Mouse (Mus musculus) forebrain, embryonic 12.5 days (tissue): ENCODE measurements around the gene Gck. TPM values are rescaled to one million over a fixed set of nuclear protein-coding genes. Genes with fewer than 3 reads are reported as not detected.

Source experiments
- ATAC-seq: fragments of 200-750 bp; cut with Nextera tagmentation; 2 replicates; pipeline ENCODE4 v1.8.0; 2017; ENCODE audit warnings: moderate TSS enrichment; ENCODE audit not compliant: low FRiP score
- H3K27ac ChIP-seq: fragments of 300-500 bp; sonication (generic); 2 replicates; pipeline ENCODE4 v1.5.1; 2016; ENCODE audit warnings: mild to moderate bottlenecking
- H3K27me3 ChIP-seq: fragments of 300-500 bp; sonication (generic); 2 replicates; pipeline ENCODE4 v1.6.1; 2016; ENCODE audit warnings: mild to moderate bottlenecking
- H3K36me3 ChIP-seq: fragments of 300-500 bp; sonication (generic); replicated peaks from 2 replicates; pipeline ENCODE4 v1.6.1; 2016; ENCODE audit warnings: mild to moderate bottlenecking
- H3K4me1 ChIP-seq: fragments of 300-500 bp; sonication (generic); 2 replicates; pipeline ENCODE4 v1.6.1; 2016
- H3K4me2 ChIP-seq: fragments of 300-500 bp; sonication (generic); 2 replicates; pipeline ENCODE4 v1.6.1; 2016; ENCODE audit warnings: mild to moderate bottlenecking, moderate library complexity
- H3K4me3 ChIP-seq: fragments of 300-500 bp; sonication (generic); replicated peaks from 2 replicates; pipeline ENCODE4 v1.5.1; 2016; ENCODE audit warnings: mild to moderate bottlenecking
- H3K9ac ChIP-seq: fragments of 300-500 bp; sonication (generic); 2 replicates; pipeline ENCODE4 v1.6.1; 2016; ENCODE audit warnings: mild to moderate bottlenecking
- H3K9me3 ChIP-seq: fragments of 300-500 bp; sonication (generic); 2 replicates; pipeline ENCODE4 v1.6.1; 2016
- WGBS: fragments of 180-500 bp; shearing (Covaris S2); methylation state at CpG from one replicate; pipeline ENCODE4 v1.1.7; 2016; 5-methylcytosine and 5-hydroxymethylcytosine counted together
- polyA plus RNA-seq: library from polyadenylated mRNA; unstranded; fragments of >200 nt; fragmentation: Nextera tagmentation; extraction: Ambion mirVana; gene quantifications from 2 replicates; pipeline ENCODE4 v1.2.1, GENCODE M21; 2016

Gck gene
- polyA plus RNA-seq, 1 experiment from 2014 or later: 3.5 TPM

- 96% methylated on average over 4 of the region's 4 CpGs for WGBS
- H3K9me3 ChIP-seq: no peaks in the 10 kb centered on the region
- no peaks in the 10 kb centered on the region for H3K4me1 ChIP-seq
- ATAC-seq: no peak
- no peak overlapping the region for H3K9ac ChIP-seq
- H3K36me3 ChIP-seq: no peaks in the 10 kb centered on the region
- H3K4me3 ChIP-seq: no peak overlapping the region
- H3K4me2 ChIP-seq: no peak overlapping the region
- H3K27me3 ChIP-seq: peaks cover 2% of the 10 kb centered on the region; the same call in 1 of the 2 replicates
- no peak overlapping the region for H3K27ac ChIP-seq
Measured at GRCm38 (mm10) chr11:5919606-5920005, 30.3 kb downstream of the Gck start.

- ATAC-seq: no peak
- no peak overlapping the region for H3K4me2 ChIP-seq
- H3K9ac ChIP-seq: no peak overlapping the region
- WGBS: 86% methylated on average over 2 of the region's 2 CpGs
- H3K9me3 ChIP-seq: no peaks in the 10 kb centered on the region
- no peaks in the 10 kb centered on the region for H3K4me1 ChIP-seq
- H3K36me3 ChIP-seq: no peaks in the 10 kb centered on the region
- no peak overlapping the region for H3K4me3 ChIP-seq
- H3K27me3 ChIP-seq: peaks cover 2% of the 10 kb centered on the region; the same call in 1 of the 2 replicates
- no peak overlapping the region for H3K27ac ChIP-seq
Measured at GRCm38 (mm10) chr11:5918111-5918510, 31.8 kb downstream of the Gck start.

GRCm38 (mm10) chr11:5916178-5916548 lies 33.7 kb downstream of the Gck start:
- H3K36me3 ChIP-seq: no peaks in the 10 kb centered on the region
- H3K27me3 ChIP-seq: peaks cover 2% of the 10 kb centered on the region; the same call in 1 of the 2 replicates
- no peaks in the 10 kb centered on the region for H3K9me3 ChIP-seq
- no peaks in the 10 kb centered on the region for H3K4me1 ChIP-seq
- no peak overlapping the region for H3K4me3 ChIP-seq
- H3K9ac ChIP-seq: no peak overlapping the region
- no peak for ATAC-seq
- no peak overlapping the region for H3K27ac ChIP-seq
- WGBS: 72% methylated on average over 8 of the region's 8 CpGs
- H3K4me2 ChIP-seq: no peak overlapping the region

GRCm38 (mm10) chr11:5915429-5916177 lies 34.3 kb downstream of the Gck start:
- H3K9me3 ChIP-seq: no peaks in the 10 kb centered on the region
- 83% methylated on average over 5 of the region's 5 CpGs for WGBS

GRCm38 (mm10) chr11:5914940-5915339 lies 34.9 kb downstream of the Gck start:
- no peak for ATAC-seq
- WGBS: 64% methylated on average over 5 of the region's 5 CpGs
- Histone ChIP-seq H3K27ac (no peak overlapping the region), H3K4me2 (no peak overlapping the region), H3K9ac (no peak overlapping the region), H3K9me3 (no peaks in the 10 kb centered on the region), H3K27me3 (peaks cover 2% of the 10 kb centered on the region; the same call in 1 of the 2 replicates), H3K4me1 (no peaks in the 10 kb centered on the region), H3K36me3 (no peaks in the 10 kb centered on the region), H3K4me3 (no peak overlapping the region)

More at GRCm38 (mm10) chr11:5915429-5916177, 34.3 kb downstream of the Gck start:
- Histone ChIP-seq H3K4me2 (no peak overlapping the region), H3K4me3 (no peak overlapping the region), H3K27me3 (peaks cover 2% of the 10 kb centered on the region; the same call in 1 of the 2 replicates), H3K4me1 (no peaks in the 10 kb centered on the region), H3K36me3 (no peaks in the 10 kb centered on the region), H3K9ac (no peak overlapping the region), H3K27ac (no peak overlapping the region)
- no peak for ATAC-seq

- no peak overlapping the region for H3K4me3 ChIP-seq
- no peaks in the 10 kb centered on the region for H3K4me1 ChIP-seq
- H3K4me2 ChIP-seq: no peak overlapping the region
- peaks cover 2% of the 10 kb centered on the region; the same call in 1 of the 2 replicates for H3K27me3 ChIP-seq
- H3K36me3 ChIP-seq: no peaks in the 10 kb centered on the region
- no peak overlapping the region for H3K27ac ChIP-seq
- no peaks in the 10 kb centered on the region for H3K9me3 ChIP-seq
- 82% methylated on average over 4 of the region's 4 CpGs for WGBS
- H3K9ac ChIP-seq: no peak overlapping the region
- ATAC-seq: no peak
Measured at GRCm38 (mm10) chr11:5913936-5914335, 35.9 kb downstream of the Gck start.

GRCm38 (mm10) chr11:5913256-5913655 lies 36.6 kb downstream of the Gck start:
- Histone ChIP-seq H3K9ac (no peak overlapping the region), H3K4me3 (no peak overlapping the region), H3K27ac (no peak overlapping the region)

GRCm38 (mm10) chr11:5912635-5913034 lies 37.2 kb downstream of the Gck start:
- no peak overlapping the region for H3K27ac ChIP-seq
- H3K36me3 ChIP-seq: no peaks in the 10 kb centered on the region
- WGBS: 25% methylated on average over 5 of the region's 5 CpGs
- no peak overlapping the region for H3K4me3 ChIP-seq
- H3K9me3 ChIP-seq: no peaks in the 10 kb centered on the region
- ATAC-seq: no peak
- peaks cover 2% of the 10 kb centered on the region; the same call in 1 of the 2 replicates for H3K27me3 ChIP-seq
- no peak overlapping the region for H3K9ac ChIP-seq
- H3K4me2 ChIP-seq: no peak overlapping the region
- no peaks in the 10 kb centered on the region for H3K4me1 ChIP-seq

More at GRCm38 (mm10) chr11:5913256-5913655, 36.6 kb downstream of the Gck start:
- peaks cover 2% of the 10 kb centered on the region; the same call in 1 of the 2 replicates for H3K27me3 ChIP-seq
- H3K4me1 ChIP-seq: no peaks in the 10 kb centered on the region
- no peak for ATAC-seq
- H3K36me3 ChIP-seq: no peaks in the 10 kb centered on the region
- WGBS: 70% methylated on average over 8 of the region's 8 CpGs
- no peaks in the 10 kb centered on the region for H3K9me3 ChIP-seq
- H3K4me2 ChIP-seq: no peak overlapping the region

- H3K9me3 ChIP-seq: no peaks in the 10 kb centered on the region
- ATAC-seq: no peak
- H3K4me3 ChIP-seq: no peak overlapping the region
- no peaks in the 10 kb centered on the region for H3K36me3 ChIP-seq
- H3K4me2 ChIP-seq: no peak overlapping the region
- WGBS: 84% methylated on average over 4 of the region's 4 CpGs
- H3K27ac ChIP-seq: no peak overlapping the region
- no peak overlapping the region for H3K9ac ChIP-seq
- H3K27me3 ChIP-seq: no peaks in the 10 kb centered on the region; the same call in 1 of the 2 replicates
- no peaks in the 10 kb centered on the region for H3K4me1 ChIP-seq
Measured at GRCm38 (mm10) chr11:5908642-5909041, 41.2 kb downstream of the Gck start.

GRCm38 (mm10) chr11:5907096-5907495 lies 42.8 kb downstream of the Gck start:
- Histone ChIP-seq H3K9ac (no peak overlapping the region), H3K4me1 (peaks cover 8% of the 10 kb centered on the region), H3K9me3 (no peaks in the 10 kb centered on the region), H3K27me3 (peaks cover 11% of the 10 kb centered on the region), H3K36me3 (no peaks in the 10 kb centered on the region), H3K4me3 (no peak overlapping the region), H3K4me2 (no peak overlapping the region), H3K27ac (no peak overlapping the region)
- ATAC-seq: no peak
- 40% methylated on average over 5 of the region's 5 CpGs for WGBS

- Histone ChIP-seq H3K27me3 (peaks cover 18% of the 10 kb centered on the region), H3K36me3 (no peaks in the 10 kb centered on the region), H3K4me3 (no peak overlapping the region), H3K4me2 (no peak overlapping the region), H3K4me1 (peaks cover 20% of the 10 kb centered on the region), H3K9me3 (no peaks in the 10 kb centered on the region), H3K27ac (no peak overlapping the region), H3K9ac (no peak overlapping the region)
- WGBS: 91% methylated on average over 10 of the region's 10 CpGs
- ATAC-seq: no peak
Measured at GRCm38 (mm10) chr11:5905778-5906518, 43.9 kb downstream of the Gck start.

GRCm38 (mm10) chr11:5904871-5905270 lies 45.0 kb downstream of the Gck start:
- Histone ChIP-seq H3K36me3 (no peaks in the 10 kb centered on the region), H3K4me2 (no peak overlapping the region), H3K9me3 (no peaks in the 10 kb centered on the region), H3K9ac (no peak overlapping the region), H3K27ac (no peak overlapping the region), H3K27me3 (peaks cover 26% of the 10 kb centered on the region), H3K4me3 (no peak overlapping the region), H3K4me1 (peaks cover 22% of the 10 kb centered on the region)
- no peak for ATAC-seq
- WGBS: 93% methylated on average over 6 of the region's 6 CpGs
